Mouse (Mus musculus) bone marrow, adult 2 months (tissue): ENCODE results near the gene Bin2.

Experiments used
- CTCF ChIP-seq: fragments of 200-500 bp; IDR thresholded peaks from 2 replicates; pipeline ENCODE4 v1.5.1; 2011; ENCODE audit warnings: low read length, control low read depth; ENCODE audit not compliant: control insufficient read depth, insufficient read depth
- POLR2A ChIP-seq: fragments of 200-500 bp; IDR thresholded peaks from 2 replicates; pipeline ENCODE4 v1.6.1; 2011; ENCODE audit warnings: low read depth, mild to moderate bottlenecking, control low read depth, low read length, borderline replicate concordance; ENCODE audit not compliant: control insufficient read depth

GRCm38 (mm10) chr15:100670004-100670403 lies 651 bp upstream of the Bin2 start:
- TF ChIP-seq POLR2A (no peak), CTCF (no peak)
